Mouse (Mus musculus): Measurements from ENCODE around the gene Notch3. TPM values are rescaled to one million over a fixed set of nuclear protein-coding genes. Genes with fewer than 3 reads are reported as not detected.

Gene Notch3
- polyA plus RNA-seq, 1 experiment: 0.23 TPM

GRCm38 (mm10) chr17:32195725-32196124 is 29.1 kb upstream of the Notch3 start:
- TF ChIP-seq FLI1 (IDR thresholded peaks at IDR 0.05; ENCODE audit: low read length) (no peak), GATA1 (IDR thresholded peaks at IDR 0.05; ENCODE audit: borderline replicate concordance, low read length) (no peak)
- H3K27me3 ChIP-seq (replicated peaks): no peaks in the 10 kb centered on the region
- no peaks in the 10 kb centered on the region for H3K9me3 ChIP-seq
- peaks cover 30% of the 10 kb centered on the region for H3K4me1 ChIP-seq
- no peak overlapping the region for H3K4me3 ChIP-seq (replicated peaks)
- peaks cover 62% of the 10 kb centered on the region for H3K36me3 ChIP-seq (replicated peaks; ENCODE audit: low read length)

- Histone ChIP-seq H3K27me3 (replicated peaks) (peaks cover 25% of the 10 kb centered on the region), H3K36me3 (replicated peaks; ENCODE audit: low read length) (peaks cover 35% of the 10 kb centered on the region), H3K9me3 (no peaks in the 10 kb centered on the region), H3K4me3 (replicated peaks) (no peak overlapping the region), H3K4me1 (peaks cover 48% of the 10 kb centered on the region)
- TF ChIP-seq GATA1 (IDR thresholded peaks at IDR 0.05; ENCODE audit: borderline replicate concordance, low read length): no peak
- TF ChIP-seq FLI1 (IDR thresholded peaks at IDR 0.05; ENCODE audit: low read length): no peak
These were observed 26.4 kb upstream of the Notch3 start for GRCm38 (mm10) chr17:32193010-32193409.

- Histone ChIP-seq H3K4me3 (replicated peaks) (peak overlapping the region; percentile 74), H3K27me3 (replicated peaks) (peaks cover 39% of the 10 kb centered on the region), H3K36me3 (replicated peaks; ENCODE audit: low read length) (peaks cover 9% of the 10 kb centered on the region), H3K9me3 (no peaks in the 10 kb centered on the region), H3K4me1 (peaks cover 28% of the 10 kb centered on the region)
- no peak for TF ChIP-seq FLI1 (IDR thresholded peaks at IDR 0.05; ENCODE audit: low read length)
These were observed 23.2 kb upstream of the Notch3 start for GRCm38 (mm10) chr17:32189850-32190249.

- H3K36me3 ChIP-seq (replicated peaks; ENCODE audit: low read length): peaks cover 11% of the 10 kb centered on the region
- peaks cover 43% of the 10 kb centered on the region for H3K27me3 ChIP-seq (replicated peaks)
- H3K9me3 ChIP-seq: no peaks in the 10 kb centered on the region
- peak within 1 kb of the TSS; percentile 85 for H3K4me3 ChIP-seq (replicated peaks)
- peaks cover 28% of the 10 kb centered on the region for H3K4me1 ChIP-seq
- TF ChIP-seq GATA1 (IDR thresholded peaks at IDR 0.05; ENCODE audit: borderline replicate concordance, low read length) (no peak), FLI1 (IDR thresholded peaks at IDR 0.05; ENCODE audit: low read length) (no peak)
These were observed 22.4 kb upstream of the Notch3 start, which contains the start of gene Ephx3 for GRCm38 (mm10) chr17:32188863-32189636. Gene Ephx3, minus strand, starts transcription at chr17:32189549.

- TF ChIP-seq FLI1 (IDR thresholded peaks at IDR 0.05; ENCODE audit: low read length): no peak
- no peak for TF ChIP-seq GATA1 (IDR thresholded peaks at IDR 0.05; ENCODE audit: borderline replicate concordance, low read length)
- Histone ChIP-seq H3K36me3 (replicated peaks; ENCODE audit: low read length) (peaks cover 7% of the 10 kb centered on the region), H3K4me3 (replicated peaks) (no peak overlapping the region), H3K27me3 (replicated peaks) (peaks cover 56% of the 10 kb centered on the region), H3K4me1 (peaks cover 13% of the 10 kb centered on the region), H3K9me3 (no peaks in the 10 kb centered on the region)
These were observed 16.4 kb upstream of the Notch3 start for GRCm38 (mm10) chr17:32183017-32183416.

- H3K4me3 ChIP-seq (replicated peaks): no peak overlapping the region
- H3K4me1 ChIP-seq: peaks cover 12% of the 10 kb centered on the region
- H3K27me3 ChIP-seq (replicated peaks): peaks cover 49% of the 10 kb centered on the region
- peaks cover 3% of the 10 kb centered on the region for H3K36me3 ChIP-seq (replicated peaks; ENCODE audit: low read length)
- no peaks in the 10 kb centered on the region for H3K9me3 ChIP-seq
- TF ChIP-seq FLI1 (IDR thresholded peaks at IDR 0.05; ENCODE audit: low read length) (no peak), GATA1 (IDR thresholded peaks at IDR 0.05; ENCODE audit: borderline replicate concordance, low read length) (no peak)
These were observed 13.2 kb upstream of the Notch3 start for GRCm38 (mm10) chr17:32179621-32180491.

- Histone ChIP-seq H3K9me3 (no peaks in the 10 kb centered on the region), H3K4me3 (replicated peaks) (no peak overlapping the region), H3K27me3 (replicated peaks) (peaks cover 46% of the 10 kb centered on the region), H3K36me3 (replicated peaks; ENCODE audit: low read length) (no peaks in the 10 kb centered on the region), H3K4me1 (peaks cover 25% of the 10 kb centered on the region)
- no peak for TF ChIP-seq FLI1 (IDR thresholded peaks at IDR 0.05; ENCODE audit: low read length)
- no peak for TF ChIP-seq GATA1 (IDR thresholded peaks at IDR 0.05; ENCODE audit: borderline replicate concordance, low read length)
These were observed 10.3 kb upstream of the Notch3 start for GRCm38 (mm10) chr17:32176919-32177318.

- Histone ChIP-seq H3K27me3 (replicated peaks) (peaks cover 32% of the 10 kb centered on the region), H3K9me3 (no peaks in the 10 kb centered on the region), H3K4me1 (peaks cover 33% of the 10 kb centered on the region), H3K36me3 (replicated peaks; ENCODE audit: low read length) (no peaks in the 10 kb centered on the region), H3K4me3 (replicated peaks) (no peak overlapping the region)
- TF ChIP-seq FLI1 (IDR thresholded peaks at IDR 0.05; ENCODE audit: low read length): no peak
- no peak for TF ChIP-seq GATA1 (IDR thresholded peaks at IDR 0.05; ENCODE audit: borderline replicate concordance, low read length)
These were observed 6.5 kb upstream of the Notch3 start for GRCm38 (mm10) chr17:32173166-32173565.

- Histone ChIP-seq H3K4me1 (peaks cover 33% of the 10 kb centered on the region), H3K36me3 (replicated peaks; ENCODE audit: low read length) (no peaks in the 10 kb centered on the region), H3K9me3 (no peaks in the 10 kb centered on the region), H3K27me3 (replicated peaks) (peaks cover 37% of the 10 kb centered on the region), H3K4me3 (replicated peaks) (no peak overlapping the region)
- TF ChIP-seq GATA1 (IDR thresholded peaks at IDR 0.05; ENCODE audit: borderline replicate concordance, low read length): no peak
- TF ChIP-seq FLI1 (IDR thresholded peaks at IDR 0.05; ENCODE audit: low read length): no peak
These were observed 5.8 kb upstream of the Notch3 start for GRCm38 (mm10) chr17:32172485-32172884.

All from megakaryocyte, embryonic 14.5 days (primary cell).